Mouse (Mus musculus) CD8-positive naive resting alpha-beta T cell, adult 2 months (primary cell): ENCODE measurements around the gene Arpc5.
"Not testable (repeated sequence)": the region's sequence is repeated elsewhere in the genome, so short reads cannot be mapped to it uniquely, and the experiment has no call there.

Experiments used
- DNase-seq, 2 experiments: peaks; one replicate each; pipeline ENCODE4 v3.0.0; 2022; ENCODE audit warnings: low read depth in 2 of 2, low spot score in 2 of 2

Gene Arpc5

DNA sequence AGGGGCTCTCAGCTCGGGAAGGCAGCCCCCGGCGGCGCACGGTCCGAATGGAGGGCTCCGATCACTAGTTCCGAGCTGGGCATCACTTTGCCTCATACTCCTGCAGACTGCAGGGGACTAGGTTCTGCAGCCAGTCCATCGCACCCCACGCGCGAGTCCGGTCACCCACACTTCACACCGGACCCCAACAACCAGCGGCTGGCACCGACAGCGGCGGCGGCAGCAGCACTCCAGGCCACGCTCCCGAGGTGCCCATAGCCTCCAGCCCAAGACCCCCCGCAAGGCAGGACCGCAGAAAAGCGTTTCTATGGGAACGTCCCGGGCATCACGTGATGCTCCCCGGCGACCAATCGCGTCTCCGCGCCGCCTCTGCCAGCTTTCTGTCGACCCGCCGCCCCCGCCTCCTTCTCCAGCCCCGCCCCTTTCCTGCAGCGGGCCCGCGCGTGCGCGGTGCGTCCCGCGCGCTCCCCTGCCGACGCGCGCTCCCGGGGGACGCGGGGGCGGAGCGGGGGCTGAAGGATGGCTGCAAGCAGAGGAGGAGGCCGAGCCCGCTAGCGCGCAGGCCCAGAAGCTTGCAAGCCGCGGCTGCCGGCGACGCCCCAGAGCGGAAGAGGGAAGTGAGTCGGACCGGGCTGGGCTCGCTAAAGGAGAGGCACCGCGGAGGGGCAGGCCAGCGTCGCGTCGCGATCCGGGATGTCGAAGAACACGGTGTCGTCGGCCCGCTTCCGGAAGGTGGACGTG, at the start of gene Arpc5, which contains the start of gene Rgl1:
Gene Arpc5, plus strand, starts transcription at position 511 of the 741 bp plus-strand sequence.
Gene Rgl1, minus strand, starts transcription at position 320 of the 741 bp plus-strand sequence.
- DNase-seq: peak; percentile 92 to 95

DNA sequence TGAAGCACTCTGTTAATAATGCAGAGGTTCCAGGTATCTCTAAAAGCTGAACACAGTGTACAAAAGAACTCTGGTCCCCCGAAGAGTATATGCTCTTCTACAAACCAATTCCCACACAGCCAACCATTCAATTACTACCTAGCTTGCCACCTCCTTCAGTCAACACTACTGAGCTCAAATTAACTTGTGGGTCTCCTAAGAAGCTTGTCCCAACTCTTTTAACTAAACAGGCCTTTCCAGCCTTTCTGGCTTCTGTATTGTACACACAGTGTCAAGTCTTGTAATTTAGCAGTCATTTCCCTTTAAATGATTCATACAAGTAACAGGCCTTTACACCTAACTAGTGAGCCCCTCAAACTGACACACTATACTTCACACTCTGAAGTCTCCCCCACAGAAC, 49.0 kb upstream of the Arpc5 start:
- DNase-seq: no peak

DNA sequence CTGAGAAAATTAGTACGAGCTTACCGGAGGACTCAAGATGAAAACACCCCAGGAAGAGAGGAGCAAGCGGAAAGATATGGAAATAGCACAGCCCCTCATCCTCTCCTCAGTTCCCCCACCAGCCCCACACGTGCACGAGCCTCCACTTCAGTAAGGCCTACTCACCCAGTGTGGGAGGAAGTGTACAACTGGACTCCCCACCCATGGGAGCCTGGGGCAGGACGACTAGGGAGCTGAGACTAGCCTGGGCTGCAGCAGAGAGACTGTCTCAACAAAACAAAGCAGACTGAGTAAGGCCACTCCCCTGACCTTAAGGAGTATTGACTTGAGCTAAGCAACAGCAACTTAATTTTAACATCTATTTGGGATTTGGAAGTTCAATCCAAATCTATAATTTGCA, 48.1 kb upstream of the Arpc5 start:
- no peak for DNase-seq

DNA sequence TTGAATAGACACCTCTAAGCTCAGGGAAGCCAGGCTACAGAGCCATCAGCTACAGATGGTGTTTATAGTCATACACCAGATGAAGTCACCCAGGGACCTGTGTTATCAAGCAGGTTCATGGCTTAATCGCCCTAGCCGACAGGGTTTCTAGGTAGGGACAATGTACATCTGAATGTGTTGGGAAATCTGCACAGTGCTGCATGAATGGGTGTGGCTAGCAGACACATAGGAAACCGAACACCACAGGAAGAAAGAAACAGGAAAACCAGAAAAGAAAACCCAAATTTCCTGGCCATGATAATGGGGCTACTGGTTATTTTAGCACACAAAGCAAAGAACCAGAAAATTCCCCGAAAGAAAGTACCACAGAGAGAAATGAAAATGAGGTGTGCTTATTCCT, 45.4 kb upstream of the Arpc5 start:
- DNase-seq: no peak

DNA sequence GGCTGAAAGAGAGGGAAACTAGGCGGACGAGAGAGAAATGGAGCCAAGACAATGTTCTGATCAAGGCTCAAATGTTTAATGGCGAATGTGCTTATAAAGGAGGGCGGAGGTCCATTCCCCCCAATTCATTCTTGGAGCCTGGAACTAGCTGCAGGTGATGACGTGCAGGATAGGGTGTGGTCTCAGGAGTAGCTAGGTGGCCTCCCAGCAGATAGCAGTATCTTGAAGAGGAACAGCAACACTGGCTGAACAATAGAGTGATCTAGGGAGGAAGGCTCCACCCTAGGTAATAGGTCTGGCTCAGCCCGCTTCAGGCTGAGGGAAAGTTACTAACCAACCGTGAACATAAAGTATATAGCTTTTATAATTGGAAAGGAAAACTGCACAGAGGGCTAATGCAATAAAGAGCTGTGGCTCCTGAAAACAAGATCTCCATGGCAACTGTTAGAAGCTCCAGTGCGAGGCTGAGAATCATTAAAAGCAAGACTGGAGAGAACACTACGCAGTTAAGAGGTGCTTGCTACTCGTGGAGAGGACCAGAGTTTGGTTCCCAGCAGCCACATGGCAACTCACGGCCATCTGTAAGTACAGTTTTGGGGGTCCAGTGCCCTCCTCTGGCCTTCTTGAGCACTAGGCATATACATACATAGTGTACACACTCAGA, 44.7 kb upstream of the Arpc5 start:
- DNase-seq: no peak

DNA sequence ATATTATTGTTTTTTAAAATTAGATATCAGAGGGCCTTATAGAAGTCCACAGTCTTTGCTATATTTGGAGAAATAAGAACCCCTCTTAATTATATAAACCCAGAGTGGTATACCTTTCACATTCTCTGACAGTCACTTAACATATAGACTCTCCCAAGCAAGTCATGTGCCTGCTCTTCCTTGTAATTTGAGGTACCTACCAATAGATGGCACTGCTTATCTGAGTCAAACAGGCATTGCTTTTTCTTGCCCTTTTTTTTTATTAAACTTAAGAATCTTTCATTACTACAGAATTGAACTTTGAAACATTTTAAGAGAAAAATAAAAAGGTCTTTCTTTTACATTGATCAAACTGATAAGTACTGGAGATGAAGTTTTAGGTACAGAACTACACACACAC, 42.1 kb upstream of the Arpc5 start:
- no peak for DNase-seq

DNA sequence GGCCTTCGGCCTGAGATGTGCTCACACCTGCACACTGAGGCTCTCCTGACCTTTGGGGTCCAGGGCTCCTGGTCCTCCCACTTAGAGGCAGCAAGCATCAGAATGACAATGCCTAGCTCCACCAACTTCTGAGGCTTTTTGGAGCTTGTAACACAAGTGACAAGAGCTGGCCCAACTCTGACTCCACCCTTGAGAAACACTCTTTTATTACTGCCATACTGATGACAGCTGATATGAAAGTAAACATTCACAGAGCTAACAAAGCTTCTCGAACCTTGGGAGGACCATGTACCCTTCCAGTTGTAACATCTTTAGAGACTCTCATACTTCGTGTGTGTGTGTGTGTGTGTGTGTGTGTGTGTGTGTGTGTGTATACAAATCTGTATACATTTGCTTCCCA, 40.2 kb upstream of the Arpc5 start:
- no peak for DNase-seq

DNA sequence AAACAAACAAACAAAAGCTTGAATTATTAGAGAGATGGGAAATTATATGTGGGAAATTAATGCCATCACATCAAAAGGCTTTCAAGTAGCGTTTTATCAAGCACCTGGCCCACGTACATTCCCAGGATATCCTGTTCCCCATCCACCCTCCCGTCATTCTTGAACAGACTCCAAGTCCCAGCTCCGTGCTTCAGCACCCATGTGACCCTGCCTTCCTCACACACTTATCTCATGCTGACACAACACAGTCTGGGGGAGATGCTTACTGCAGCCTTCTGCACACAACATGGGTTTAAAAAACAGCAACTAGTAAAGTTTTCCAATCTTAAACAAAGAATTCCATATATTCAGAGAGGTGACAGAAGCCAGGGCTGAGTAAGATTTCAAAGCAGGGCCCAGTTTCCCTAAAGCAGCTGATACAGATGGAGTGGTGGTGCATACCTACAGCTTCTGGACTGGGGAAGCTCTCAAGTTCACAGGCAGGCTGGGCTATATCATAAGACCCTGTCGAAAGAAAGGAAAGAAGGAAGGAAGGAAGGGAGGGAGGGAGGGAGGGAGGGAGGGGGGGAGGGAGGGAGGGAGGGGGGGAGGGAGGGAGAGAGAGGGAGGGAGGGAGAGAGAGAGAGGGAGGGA, 38.6 kb upstream of the Arpc5 start:
- DNase-seq: no peak

DNA sequence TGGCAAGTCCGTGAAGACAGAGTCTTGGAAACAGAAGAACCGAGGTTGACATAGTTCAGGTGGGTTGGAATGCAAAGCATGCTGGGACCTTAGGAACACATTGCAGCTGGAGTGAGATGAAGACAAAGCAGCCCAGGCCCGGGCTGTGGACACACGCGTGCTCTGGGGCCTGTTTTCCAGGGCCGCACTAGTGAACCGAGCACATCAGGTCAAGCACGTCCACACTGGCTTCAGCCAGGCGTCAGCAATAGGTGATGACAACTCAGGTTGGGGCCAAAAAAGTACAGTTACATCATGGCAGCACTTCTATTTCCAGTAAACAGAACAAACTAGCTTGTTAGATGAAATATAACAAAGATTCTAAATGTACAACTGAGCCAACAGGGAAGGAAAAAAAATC, 27.5 kb upstream of the Arpc5 start:
- DNase-seq: no peak

DNA sequence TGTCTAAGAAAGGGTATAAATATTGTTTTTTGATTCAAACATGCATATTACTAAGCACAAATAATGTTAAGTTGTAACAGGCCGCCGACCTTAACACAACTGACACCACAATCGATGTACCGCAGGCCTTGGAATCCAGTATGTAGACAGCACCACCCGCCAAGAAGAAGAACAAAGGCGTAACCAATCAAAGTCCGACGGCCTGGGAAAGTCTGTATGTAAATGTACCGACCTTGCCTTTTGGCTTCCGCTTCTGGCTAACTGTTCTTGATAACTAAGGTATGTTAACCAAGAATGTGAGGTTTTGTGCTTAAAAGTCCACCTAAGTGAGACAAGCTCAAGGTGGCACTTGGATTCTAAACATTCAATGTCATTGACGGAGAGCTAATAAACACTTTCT, 27.0 kb upstream of the Arpc5 start:
- DNase-seq: no peak

DNA sequence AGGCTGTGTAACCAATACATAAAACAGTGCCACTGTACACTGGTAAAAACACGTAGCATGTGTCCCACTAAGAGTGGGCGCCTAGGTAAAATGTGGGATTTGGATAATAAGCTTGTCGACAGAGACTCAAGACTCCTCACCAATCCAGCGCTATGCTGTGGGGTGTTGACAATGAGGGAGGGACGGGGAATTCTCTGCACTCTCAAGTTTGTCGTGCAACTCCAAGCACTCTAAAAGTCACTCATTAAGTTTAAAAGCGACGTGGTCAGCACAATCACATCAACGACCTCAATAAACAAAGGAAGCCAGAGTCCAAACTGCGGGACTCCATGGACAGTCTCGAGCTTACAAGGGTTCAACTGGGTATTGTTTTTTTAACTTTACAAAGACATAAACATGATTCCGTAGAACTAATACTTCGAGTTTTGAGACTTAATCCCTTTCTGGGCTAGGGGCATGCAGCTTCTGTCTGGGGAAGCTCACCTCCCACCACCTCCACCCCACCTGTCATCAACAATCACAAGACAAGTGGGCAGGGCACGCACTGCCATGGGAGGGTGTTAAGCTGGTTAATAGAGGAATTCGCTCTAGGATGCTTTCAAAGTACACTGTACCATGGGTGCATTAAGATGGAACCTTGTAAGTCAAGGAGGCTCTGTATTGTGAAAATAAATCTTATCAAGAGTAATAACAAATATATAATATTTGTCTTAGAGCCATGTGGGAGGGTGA, 23.1 kb upstream of the Arpc5 start:
- DNase-seq: no peak

DNA sequence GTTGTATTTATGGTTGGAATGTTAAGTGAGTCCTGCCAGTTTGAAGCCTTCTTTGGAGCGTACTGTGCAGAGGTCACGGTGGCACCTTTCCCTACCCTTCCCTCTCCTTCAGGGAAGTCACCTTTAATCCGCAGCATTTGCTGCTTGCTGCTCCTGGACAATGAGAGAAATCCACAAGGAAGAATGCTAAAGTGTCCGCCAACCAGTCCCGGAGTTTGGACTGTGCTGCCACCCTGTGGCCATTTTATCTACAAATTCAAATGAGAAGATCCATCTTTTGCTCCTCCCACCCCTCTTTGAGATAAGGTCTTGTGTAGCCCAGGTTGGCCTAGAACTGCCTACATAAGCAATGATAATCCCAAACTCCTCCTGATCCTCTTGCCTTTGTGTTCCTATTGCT, 19.9 kb upstream of the Arpc5 start:
- DNase-seq: peak; percentile 24 to 60

DNA sequence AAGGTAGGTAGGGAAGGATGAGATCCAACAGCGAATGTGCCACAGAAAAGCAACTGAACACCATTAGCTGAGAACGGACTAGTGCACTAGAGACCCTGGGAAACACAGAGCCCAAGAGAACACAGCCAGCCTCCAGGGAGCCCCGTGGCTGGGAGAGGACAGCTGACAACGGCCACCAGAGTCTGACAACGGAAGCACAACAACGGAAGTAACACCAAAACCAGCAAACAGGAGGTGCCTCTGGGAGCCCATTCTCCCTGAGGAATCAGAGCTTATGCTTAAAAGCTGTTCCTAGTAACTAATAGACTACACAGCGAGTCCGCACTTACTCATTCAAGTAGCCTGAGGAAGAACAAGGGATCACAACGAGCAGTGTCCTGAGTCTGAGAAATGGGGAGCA, 17.1 kb upstream of the Arpc5 start:
- DNase-seq: no peak

DNA sequence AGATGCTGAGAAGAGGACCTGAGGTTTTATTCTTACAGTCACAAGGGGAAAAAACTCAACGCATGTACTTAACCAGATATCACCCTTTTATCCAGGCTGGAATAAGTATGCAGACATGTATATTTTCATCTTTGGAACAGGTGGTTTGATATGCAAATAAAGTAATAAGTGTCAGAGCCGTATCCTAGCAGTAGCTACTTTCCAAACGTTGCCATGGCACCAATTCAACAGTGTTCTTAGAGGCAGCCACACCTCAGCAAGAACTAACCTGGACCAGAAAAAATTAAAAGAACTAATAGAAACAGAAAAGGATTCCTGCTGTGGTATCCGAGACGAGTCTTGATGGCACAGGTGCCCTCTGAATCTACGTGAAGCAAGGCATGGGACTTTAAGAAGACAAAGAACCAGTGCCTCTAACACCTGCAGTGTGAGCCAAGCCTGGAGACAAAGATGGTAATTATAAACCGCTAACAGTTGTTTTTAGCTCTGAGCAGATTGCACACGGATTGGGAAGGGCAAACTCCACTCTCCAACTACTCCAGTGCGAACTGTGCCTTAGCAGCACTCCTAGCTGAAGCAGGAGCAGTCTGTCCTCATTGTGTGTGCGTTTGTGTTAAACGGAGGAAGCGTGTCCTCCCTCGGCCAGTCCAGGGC, 15.9 kb upstream of the Arpc5 start, which contains the start of gene Apobec4:
Gene Apobec4, plus strand, starts transcription at position 240 of the 654 bp plus-strand sequence.
- DNase-seq: no peak

DNA sequence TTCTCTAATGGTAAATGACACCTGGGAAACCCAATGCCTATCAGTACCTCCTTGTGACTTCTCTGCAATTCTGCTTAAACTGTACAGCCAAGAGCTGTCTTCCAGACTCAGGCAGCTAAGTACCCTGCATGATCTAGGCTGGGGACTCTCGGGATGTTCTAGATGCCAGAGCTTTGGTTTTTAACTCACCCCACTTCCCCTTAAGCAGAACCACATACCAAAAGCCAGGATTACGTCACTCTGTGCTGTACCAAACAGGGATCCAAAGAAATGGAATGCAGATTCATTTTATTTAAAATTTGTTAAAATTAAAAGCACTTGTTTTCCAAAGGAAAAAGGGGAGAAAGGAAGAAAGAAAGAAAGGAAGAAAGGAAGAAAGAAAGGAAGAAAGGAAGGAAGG, 4.6 kb upstream of the Arpc5 start:
- DNase-seq: no peak

DNA sequence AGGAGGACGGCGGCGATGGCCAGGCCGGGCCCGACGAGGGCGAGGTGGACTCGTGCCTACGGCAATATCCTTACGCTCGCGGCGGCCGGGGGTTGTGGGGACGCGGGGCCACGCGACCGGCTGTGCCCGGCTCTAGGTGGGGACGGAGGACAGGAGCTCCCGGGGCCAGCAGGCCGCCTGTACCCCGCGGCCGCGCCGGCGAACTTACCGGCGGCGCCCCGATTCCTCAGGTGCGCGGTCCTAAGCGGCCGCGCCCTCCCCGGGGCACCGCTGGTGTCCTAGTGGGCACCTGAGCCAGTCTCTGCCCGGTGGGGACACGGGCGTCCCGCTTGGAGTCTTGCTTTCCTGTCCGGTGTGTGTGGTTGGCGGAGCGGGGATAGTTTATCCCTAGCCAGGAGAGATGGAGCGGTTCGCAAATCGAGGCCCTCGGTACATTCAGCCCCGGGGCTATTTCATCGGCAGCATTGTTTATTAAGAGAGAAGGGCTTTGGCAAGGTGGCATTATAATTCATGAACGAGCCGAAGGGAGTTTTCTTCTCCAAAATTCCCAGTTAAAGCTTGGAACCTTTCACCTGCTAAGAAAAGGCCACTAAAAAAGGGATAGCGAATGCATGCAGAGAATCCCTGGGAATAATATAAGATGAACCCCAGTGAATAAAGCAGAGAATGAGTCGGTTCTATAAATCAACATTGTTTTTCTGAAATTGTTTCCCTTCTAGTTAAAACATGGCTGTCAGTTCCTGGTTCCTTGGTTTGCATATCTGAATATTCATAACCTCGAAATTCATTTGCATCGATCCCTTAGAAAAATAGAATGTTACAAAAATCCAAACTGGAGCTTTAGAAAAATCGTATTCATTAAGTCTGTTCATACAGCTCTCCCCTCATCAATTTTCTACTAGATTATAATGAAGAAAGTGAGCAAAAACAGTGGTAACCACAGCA, 734 bp downstream of the Arpc5 start:
- peak in 1 of 2 experiments; percentile 14 for DNase-seq

DNA sequence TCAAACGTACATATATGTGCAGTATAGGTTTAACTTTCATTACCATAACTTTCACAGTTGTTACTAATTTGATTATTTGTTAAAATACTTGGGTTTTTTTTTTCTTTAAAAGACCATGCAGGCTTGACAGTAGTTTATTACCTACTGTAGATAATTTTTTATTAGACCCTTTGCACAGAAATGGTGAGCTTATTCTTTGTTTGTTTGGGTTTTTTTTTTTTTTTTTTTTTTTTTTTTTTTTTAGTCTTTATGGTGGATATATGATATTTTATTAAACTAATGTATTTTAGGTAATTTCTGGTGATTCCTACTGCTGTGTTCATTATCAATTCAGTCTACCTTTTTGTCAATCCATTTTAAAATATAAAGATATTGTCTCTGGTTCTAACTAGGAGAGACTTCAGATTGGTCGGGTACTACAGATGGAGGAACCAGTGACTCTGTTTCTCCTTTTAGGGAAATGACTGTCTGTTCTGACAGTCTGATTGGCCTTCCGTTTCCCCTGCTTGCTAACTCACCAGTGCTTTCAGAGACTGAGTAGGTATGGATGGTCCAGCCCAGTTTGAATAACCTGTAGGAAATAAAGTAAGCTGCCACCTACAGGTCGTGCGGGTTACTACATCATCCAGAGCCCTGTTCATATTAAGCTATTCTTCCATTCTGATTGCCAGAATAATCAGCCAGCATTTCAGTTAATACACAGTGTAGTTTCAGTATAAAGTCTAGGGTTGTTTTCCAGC, 1.6 kb downstream of the Arpc5 start:
- DNase-seq: peak; percentile 74 to 86

DNA sequence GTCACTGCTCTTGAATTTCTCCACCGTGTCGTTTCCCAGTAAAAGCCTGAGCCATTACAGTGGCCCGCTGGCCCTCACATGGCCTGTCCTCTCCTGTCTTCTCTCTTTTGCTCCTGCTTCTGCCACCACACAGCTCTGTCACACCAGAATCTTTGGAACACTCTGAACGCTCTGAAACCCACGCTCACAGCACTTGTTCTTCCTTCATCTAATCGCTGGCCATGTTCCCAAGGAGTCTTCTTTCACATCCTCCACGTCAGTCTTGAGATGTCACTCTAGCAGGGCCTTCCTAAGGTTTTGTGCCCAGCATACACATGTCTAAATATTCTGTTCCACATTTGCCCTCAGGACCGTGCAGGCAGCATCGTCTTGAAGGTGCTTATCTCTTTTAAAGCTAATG, 4.7 kb downstream of the Arpc5 start:
- no peak for DNase-seq

DNA sequence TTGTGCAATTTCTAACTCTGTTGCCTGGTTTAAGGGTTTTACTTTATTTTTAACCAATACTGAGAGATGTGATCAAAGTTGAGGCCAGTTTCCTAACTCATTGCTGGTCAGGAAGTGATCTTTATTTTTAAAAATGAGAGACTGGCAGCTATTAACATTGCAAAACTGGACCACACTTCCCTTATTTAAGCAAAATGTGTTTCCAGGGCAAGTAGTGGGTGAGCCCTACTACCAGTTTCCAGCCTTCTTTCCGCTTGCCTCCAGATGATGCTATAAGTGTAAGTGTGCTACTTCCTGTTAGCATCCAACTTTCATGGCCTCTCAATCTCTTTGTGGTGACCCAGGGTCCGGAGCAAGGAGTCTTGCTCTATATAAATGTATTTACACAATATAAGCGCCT, 8.3 kb downstream of the Arpc5 start:
- DNase-seq: not testable (repeated sequence)
